Mouse (Mus musculus) heart, postnatal 4 days (tissue): ENCODE data around the gene Zfp74. TPM values are rescaled to one million over a fixed set of nuclear protein-coding genes. Genes with fewer than 3 reads are reported as not detected.

Experiments
- DNase-seq: peaks from one replicate; pipeline ENCODE4 v3.0.0; 2021
- total RNA-seq, 2 experiments: library from RNA; stranded (reverse); gene quantifications; 2 replicates each; pipeline ENCODE4 v1.2.3; 2021

Gene Zfp74
- total RNA-seq, 2 experiments from 2014 or later, result 6.5 to 7.1 TPM

- DNase-seq, result no peak
Measured at GRCm38 (mm10) chr7:29943720-29944119, 10.2 kb downstream of the Zfp74 start.

GRCm38 (mm10) chr7:29942740-29943139, 11.1 kb downstream of the Zfp74 start:
- DNase-seq, result no peak

GRCm38 (mm10) chr7:29941027-29941426, 12.9 kb downstream of the Zfp74 start:
- peak; percentile 26 for DNase-seq

GRCm38 (mm10) chr7:29938856-29939255, 15.0 kb downstream of the Zfp74 start:
- DNase-seq, result no peak

GRCm38 (mm10) chr7:29922780-29923179, 31.1 kb downstream of the Zfp74 start:
- no peak for DNase-seq

- no peak for DNase-seq
Measured at GRCm38 (mm10) chr7:29921439-29922093, 32.3 kb downstream of the Zfp74 start.

GRCm38 (mm10) chr7:29918062-29918453, 35.8 kb downstream of the Zfp74 start:
- peak; percentile 12 for DNase-seq

- no peak for DNase-seq
Measured at GRCm38 (mm10) chr7:29917371-29918061, 36.4 kb downstream of the Zfp74 start.

- no peak for DNase-seq
Measured at GRCm38 (mm10) chr7:29912172-29912571, 41.7 kb downstream of the Zfp74 start.

GRCm38 (mm10) chr7:29910252-29910651, 43.6 kb downstream of the Zfp74 start:
- DNase-seq, result no peak

- peak; percentile 84 for DNase-seq
Measured at GRCm38 (mm10) chr7:29908130-29908950, 45.5 kb downstream of the Zfp74 start, which contains the start of gene Zfp383. TSS of gene Zfp383 (plus strand) at chr7:29908223.

- no peak for DNase-seq
Measured at GRCm38 (mm10) chr7:29907206-29907605, 46.7 kb downstream of the Zfp74 start.

GRCm38 (mm10) chr7:29906682-29907058, 47.2 kb downstream of the Zfp74 start:
- no peak for DNase-seq

- DNase-seq, result peak; percentile 53
Measured at GRCm38 (mm10) chr7:29905966-29906681, 47.8 kb downstream of the Zfp74 start, which contains the start of gene Zfp27. TSS of gene Zfp27 (minus strand) at chr7:29906572.

GRCm38 (mm10) chr7:29904101-29904500, 49.8 kb downstream of the Zfp74 start:
- no peak for DNase-seq

- DNase-seq, result no peak
Measured at GRCm38 (mm10) chr7:29898351-29898750, 55.5 kb downstream of the Zfp74 start.

- no peak for DNase-seq
Measured at GRCm38 (mm10) chr7:29892756-29893155, 61.1 kb downstream of the Zfp74 start.

GRCm38 (mm10) chr7:29890501-29890900, 63.4 kb downstream of the Zfp74 start:
- no peak for DNase-seq

- DNase-seq, result no peak
Measured at GRCm38 (mm10) chr7:29880916-29881315, 73.0 kb downstream of the Zfp74 start.
